Mouse (Mus musculus): ENCODE measurements around the gene Cep78. TPM values are rescaled to one million over a fixed set of nuclear protein-coding genes. Genes with fewer than 3 reads are reported as not detected.

The Cep78 gene
- 2.8 and 3.1 TPM in 2 replicates for polyA plus RNA-seq (2012; rRNA removed)

DNA sequence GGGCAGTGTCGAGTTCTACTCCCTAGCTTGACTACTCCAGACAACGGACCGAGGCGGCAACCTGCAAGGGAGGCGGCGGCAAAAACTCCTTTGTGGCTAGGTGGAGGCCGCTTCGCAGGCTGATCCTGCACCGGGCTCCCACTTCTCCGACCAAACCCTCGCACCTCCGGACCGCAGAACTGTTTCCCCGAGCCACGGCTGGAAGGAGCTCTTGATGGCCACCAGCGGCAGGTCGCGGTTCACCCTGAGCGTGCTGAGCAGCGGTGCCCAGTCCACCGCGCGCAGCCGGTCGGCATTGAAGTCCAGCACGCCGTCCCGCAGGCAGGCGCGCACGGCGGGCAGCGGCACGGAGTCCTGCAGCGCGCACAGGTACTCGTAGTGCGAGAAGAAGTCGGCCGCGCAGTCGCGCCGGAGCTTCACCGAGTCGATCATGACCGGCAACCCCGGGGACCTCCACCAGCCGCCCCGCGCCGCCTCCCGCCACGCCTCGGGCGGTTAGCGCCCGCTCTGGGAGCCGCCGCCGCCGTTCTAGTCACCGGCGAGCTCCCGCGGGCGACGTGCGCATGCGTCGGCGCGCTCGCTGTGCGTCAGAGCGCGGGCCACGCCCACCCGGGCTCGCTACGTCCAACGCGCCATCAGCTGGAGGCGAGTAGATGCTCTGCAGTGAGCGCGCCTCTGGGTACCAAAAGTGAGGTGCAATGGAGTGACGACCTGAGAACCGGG lies at the start of gene Cep78:
TSS of gene Cep78 (minus strand) at position 541 of the 723 bp plus-strand sequence.

DNA sequence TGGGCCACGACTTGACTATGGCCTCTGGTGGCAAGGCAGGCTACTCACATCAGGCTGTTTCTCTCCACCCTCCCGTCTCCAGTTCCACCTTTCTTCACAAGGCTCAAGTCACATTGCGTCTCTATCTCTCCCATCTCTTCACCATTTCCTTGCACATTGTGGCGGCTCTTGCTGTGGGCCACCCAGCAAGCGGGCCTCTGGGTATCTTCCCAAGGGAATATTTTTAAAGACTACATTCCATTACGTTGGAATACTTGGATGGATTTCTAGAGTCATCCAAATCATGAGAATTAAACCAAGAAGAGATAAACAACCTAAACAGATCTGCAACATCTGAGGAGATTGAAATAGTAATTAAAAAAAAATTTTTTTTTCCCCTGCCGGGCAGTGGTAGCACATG lies 37.6 kb downstream of the Cep78 start, which contains the start of gene Psat1:
TSS of gene Psat1 (minus strand) at position 101 of the 400 bp plus-strand sequence.

Other genes with a start within 250 kb of the Cep78 start
- 143 and 202 TPM in 2 replicates for gene Psat1, start 37.7 kb downstream of the Cep78 start, polyA plus RNA-seq (2012; rRNA removed)
- gene Gnaq, start 147.8 kb upstream of the Cep78 start, polyA plus RNA-seq (2012; rRNA removed) = 4.6 and 6.1 TPM in 2 replicates